Mouse (Mus musculus) mouse trophoblast stem cell (cell line): ENCODE data around the gene Pip5kl1.

Experiments
- in situ Hi-C, 2 experiments: fragments of 300-500 bp; cut with MseI, MboI; formaldehyde crosslinking; loops; 2 replicates in 1 of 2; 3 replicates in 1 of 2; pipeline ENCODE4 v1.15.1; 2025

Gene Pip5kl1

DNA sequence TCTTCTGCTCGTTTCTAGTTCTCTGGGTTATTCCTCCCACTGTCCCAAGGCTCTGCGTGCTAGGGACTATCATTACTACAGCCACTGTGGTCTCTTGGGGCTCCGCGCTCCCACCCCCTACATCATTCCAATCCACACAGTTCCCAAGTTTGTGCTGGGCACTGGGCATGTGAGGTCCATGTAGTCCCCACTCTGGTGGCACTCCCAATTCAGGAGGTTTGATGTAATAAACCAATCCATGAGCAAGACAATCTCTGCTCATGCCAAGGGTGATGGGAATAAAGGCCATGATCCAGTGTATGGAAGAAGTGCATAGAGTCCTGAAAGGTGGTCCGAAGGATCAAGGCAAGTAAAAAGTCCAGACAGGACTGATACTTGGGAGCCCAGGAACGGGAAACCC, at the start of gene Pip5kl1:
Gene Pip5kl1 (plus strand): TSS at position 301 of the 400 bp plus-strand sequence.
- in situ Hi-C loops, result no loop called here

DNA sequence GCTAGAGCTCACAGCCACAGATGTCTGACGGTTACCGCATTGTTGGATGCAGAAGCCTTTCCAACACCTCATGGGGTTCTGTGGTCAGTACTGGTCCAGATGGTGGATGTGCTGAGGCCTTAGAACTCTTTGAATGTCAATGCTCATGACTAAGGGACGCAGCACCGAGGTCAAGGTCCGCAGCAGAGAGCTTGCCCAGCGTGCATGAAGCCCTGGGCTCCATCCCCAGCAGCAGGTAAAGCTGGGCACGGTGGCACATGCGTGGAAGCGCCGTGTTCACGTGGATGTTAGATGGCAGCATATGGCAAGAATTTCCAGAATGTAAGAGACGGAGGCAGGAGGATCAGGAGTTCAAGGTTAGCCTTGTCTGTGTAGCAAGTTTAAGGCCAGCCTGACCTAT, 48.8 kb upstream of the Pip5kl1 start:
- in situ Hi-C loops, result no loop called here

DNA sequence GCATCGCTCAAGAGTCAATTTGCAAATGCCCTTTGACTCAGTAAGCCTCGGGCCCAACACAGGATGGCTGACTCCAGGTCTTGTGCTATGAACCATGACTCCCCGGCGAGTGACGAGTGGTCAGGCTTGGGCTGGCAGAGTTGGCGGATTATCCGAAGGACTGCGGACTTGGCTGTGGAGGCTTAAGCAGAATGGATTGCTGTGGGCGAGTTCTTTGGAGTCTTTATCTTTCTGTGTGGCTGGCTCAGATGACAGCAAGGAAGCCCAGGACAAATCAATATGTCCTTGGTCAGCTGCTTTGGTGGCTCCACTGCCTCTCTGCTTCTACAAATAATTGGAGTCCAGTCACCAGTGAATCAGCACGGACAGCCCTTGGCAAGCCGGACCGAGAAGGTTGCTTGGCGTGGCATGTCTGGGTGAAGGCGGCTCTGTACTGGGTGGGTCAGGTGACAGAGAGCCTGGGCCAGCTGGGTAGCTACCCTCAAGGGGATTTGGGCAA, 47.1 kb upstream of the Pip5kl1 start:
- in situ Hi-C loops, result no loop called here

DNA sequence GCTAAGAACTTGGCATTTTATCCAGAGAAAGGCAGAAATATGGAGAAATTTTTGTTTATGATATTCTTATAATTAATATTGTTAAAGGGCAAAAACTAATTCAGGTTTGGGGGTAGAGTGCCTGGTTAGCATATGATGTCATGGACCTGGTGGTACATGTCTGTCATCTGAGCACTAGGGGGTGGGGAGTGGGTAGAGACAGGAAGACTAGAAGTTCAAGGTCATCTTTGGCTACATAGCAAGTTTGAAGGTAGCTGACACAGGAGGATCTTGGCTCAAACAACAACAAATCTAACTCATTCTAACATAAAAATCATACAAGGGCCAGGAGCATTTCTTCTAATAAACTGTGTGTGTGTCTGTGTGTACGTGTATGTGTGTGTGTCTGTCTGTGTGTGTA, 46.3 kb upstream of the Pip5kl1 start:
- in situ Hi-C loops, result no loop called here

DNA sequence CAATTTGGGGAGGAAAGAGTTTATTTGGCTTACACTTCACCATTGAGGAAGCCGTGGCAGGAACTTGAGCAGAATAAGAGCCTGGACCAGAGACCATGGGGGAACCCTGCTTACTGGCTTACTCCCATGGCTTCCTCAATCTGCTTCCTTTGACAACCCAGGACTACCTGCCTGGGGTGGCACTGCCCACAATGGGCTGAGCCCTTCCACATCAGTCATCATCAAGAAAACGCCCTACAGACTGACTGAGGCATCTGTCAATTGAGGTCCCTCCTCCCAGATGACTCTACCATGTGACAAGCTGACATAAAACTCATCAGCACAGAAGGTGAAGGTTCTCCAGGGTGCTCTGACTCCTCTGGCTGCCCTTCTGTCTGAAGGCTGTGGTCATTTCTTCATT, 44.1 kb upstream of the Pip5kl1 start:
- in situ Hi-C loops, result no loop called here

DNA sequence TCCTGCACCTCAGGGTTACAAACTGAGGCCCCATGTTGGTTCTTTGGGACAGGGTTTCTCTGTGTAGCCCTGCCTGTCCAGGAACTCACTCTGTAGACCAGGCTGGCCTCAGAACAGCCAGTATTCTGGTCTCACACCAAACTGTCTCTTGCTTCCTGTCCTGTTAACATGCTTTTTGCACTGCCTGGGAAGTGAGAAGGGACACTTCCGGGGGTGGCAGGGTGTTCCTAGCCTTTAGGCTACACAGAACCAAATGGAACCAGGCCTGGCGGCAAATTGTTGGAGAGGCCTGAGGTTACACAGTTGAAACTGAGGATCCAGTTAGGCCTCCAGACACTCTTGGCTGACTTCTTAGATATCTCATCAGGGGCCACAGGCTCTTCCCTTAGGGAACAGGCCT, 41.4 kb upstream of the Pip5kl1 start:
- in situ Hi-C loops, result no loop called here

DNA sequence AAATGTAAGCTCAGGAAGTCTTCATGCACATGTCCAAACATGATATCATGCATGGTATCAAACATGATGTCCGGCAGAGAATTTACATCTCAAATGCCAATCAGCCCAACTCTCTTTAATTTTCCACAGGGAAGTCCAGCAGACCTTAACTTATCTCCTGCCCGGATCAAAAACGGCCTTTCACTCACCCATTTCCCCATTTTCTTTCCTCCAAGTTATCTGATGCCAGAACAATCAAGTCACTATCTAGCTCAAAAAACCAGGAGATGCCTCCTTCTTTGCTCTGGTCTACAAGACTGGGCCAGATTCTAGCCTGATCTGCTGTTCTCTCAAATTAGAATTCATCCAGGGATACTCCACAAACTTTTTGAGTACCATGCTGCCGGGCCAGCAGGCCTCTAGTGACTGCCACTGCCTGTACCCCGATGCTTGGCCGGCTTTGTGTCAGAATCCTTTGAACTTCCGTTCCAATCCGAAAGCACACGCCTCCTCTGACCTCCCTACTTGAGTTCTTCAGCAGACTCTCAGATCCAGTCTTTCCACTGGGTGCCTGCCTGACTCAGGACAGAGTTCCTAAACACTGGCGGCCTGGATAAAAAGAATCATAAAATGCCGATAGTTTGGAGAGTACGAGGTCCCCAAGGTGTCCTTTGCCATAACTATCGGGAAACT, 40.4 kb upstream of the Pip5kl1 start:
- in situ Hi-C loops, result no loop called here

DNA sequence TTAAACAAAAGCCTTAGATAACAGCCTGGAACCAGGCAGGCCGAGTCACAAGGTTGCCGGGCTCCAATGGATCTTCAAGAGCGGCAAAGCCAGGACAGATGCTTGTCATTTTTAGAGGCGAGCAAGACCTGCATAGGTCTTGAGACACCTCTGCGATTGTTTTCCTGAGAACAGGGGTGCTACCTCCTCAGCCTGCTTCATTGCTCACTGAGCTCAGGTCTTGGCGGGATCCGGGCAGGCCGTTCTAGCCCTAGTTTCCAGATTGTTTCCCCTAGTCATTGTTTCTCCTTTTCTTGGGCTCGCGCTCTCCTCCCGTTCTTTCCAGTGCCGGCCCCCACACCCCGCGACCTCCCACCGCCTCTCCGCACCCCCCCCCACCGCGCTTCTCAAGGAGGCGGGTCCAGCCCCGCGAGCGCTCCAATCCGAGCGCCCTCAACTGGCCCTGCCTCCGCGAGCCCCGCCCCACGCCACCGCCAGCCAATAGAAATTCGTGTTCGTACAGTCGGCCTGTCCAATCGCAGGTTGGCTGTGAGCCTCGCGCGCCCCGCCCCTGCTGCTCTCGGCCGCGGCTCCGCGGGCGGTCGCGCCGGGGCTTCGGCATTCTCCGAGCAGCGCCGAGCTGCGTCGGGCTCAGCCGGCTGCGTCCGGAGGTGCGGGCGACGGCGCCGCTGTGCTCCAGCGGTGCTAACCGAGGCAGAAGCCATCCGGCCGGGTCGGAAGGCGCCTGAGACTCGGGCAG, 39.7 kb upstream of the Pip5kl1 start, which contains the start of gene Fam102a:
Gene Fam102a (plus strand): TSS at position 600 of the 739 bp plus-strand sequence.
- in situ Hi-C loops, result no loop called here

DNA sequence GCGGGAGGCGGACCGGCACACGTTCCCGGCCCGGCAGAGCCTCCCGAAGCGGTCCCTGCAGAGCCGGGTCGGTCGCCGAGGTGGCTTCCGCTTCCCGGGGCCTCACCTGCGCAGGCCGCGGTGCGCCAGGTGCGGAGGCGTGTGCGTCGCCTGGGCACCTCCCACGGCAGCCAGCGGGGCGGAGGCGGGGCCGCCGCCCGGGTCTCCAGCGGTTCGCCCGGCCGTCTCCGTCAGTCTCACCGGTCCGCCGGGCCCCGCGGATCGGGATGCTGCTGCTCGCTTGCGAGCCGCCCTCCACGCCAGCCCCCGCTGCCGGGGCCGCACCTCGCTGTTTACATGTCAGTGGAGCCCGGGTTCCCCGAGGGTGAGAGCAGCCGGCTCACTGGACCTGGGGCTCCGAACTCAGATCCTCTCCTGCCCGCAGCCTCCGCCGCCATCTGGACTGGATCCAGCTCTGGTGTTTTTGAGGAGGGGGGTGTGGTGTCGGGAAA, 39.1 kb upstream of the Pip5kl1 start:
- in situ Hi-C loops, result no loop called here

DNA sequence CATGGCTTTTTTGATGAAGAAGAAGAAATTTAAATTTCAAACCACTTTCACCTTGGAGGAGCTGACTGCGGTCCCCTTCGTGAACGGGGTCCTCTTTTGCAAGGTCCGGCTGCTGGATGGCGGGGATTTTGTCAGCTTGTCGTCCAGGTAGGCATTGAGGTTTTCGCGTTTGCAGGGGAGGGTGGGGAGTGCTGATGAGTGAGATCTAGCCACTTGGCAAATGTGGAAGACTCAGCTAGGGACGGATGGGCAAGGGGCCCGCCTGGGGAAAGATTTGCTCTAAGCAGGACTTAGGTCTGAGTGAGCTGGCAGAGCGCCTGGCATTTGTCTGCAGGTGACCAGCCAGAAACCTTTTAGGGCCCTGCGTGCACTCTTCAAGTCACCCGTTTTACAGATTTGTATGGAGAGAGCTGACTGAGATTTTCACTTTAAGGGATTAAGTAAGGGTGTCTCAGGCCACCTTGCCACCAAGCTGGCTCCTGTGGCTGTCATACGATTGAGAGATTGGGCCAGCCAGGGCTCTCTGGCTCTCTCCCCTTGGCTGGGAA, 38.4 kb upstream of the Pip5kl1 start:
- in situ Hi-C loops, result no loop called here

DNA sequence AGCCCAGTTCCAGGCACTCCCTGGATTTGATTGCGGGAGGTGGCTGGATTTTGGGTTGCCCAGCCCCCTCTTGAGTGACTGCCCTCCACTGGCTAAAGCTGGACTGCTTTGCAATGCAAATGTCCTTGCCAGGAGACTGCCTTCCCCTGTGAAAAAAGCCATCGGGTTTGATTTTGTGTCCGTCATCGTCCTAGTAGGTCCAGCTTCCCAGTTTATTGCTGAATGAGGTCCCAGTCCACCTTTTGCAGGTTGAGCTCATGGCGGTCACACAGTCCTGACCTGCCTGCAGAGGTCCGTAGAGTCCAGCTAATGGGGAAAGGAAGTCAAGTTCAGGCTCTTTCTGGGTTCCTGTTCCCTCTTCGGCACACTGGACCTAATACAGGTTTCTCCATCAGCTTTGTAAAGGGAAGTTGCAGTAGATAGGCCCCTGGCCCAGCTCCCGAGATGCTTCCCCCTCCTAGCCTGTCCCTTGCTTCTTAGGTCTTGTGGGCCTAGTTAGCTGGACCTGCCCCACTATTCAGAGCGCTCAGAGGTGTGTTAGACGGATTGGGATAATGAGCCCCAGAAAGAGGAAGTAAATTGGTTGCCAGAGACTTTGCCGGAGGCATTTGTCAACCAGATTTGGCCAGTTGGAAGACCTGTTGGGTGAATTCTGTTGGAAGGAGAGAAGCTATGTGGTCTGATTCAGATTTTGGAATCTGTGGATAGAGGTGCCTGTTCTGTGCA, 37.8 kb upstream of the Pip5kl1 start:
- in situ Hi-C loops, result no loop called here

DNA sequence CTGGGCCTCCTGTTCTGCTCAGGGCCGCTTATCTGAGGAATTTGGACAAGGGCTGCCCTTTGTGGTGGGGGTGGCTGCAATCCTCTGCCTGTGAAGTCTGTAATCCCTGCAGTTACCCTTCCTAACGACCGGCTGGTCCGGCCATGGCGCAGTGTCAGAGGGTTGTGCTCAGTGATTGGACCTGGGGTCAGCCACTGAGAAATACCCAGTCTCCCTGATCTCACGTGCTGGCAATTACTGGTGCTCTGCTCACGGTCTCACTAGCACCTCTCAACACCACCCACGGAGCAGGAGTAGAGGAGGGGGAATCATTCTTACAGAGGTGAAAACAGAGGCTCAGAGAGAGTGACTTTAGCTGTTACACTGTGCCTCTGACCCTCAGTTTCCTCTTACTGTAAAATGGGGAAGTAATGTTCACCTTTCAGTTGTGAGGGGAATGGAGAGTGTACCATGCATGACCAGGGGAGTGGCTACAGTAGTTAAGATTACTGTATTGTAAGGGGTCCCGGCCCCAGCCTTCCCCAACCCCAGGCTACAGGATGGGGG, 37.2 kb upstream of the Pip5kl1 start:
- in situ Hi-C loops, result no loop called here

DNA sequence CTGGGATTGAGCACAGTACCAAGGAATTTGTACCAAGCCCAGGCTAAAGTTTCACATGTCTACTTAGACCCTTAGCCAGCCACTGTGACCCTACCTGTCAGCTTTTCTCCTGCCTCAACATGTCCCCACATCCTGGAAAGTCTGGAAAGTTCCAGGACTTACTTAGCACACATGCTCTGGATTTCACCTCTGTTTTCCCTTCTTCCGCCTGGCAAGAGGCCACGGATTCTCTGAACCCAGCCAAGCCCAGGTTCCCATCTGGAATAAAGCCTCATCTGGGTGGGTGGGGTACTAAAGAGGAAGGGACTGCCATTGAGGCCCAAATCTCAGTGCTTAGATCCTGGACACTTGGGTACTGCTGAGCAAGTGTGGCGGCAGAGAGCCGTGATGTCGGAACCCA, 36.7 kb upstream of the Pip5kl1 start:
- in situ Hi-C loops, result no loop called here

DNA sequence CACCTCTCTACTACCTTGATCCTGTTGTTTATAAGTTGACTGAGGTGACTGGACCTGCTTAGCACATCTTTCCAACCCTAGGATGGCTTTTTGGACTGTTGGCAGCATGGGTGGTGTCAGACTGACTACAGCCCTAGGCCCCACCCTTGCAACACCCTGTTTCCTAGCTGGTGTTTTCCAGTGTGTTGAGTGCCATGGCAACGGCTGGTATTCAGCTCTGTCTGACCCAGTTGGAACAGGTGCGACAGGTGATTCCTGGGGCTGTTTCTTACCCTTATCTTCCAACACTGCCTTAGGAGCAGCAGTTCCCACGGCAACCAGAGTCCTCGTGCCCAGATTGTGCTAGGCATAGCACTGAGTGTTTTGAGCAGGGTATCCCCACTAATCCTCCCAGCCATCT, 36.1 kb upstream of the Pip5kl1 start:
- in situ Hi-C loops, result no loop called here

DNA sequence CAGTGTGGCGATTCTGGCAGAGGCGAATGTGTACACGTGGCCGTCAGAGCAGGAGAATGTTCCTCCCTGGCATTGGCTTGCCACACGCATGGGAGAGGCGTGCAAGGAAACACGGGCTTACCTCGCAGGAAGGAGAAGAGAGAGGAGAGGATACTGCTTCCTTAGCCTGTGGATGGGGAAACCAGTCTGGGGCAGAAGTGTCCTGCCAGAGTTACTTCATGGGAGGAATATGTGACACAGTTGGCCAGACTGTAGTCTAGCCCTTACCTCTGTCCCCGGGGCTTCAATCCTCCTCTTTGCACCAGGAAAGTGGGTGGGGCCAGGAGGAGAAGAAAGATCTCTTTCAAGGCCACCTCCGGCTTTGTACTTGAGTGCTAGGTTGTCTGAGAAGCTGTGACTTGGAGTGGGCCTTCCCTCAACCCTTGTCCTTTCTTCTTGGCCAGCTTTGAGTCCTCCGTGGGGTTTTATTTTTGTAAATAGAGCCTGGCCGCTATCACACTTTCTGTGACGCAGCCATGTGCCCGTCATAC, 35.1 kb upstream of the Pip5kl1 start:
- in situ Hi-C loops, result no loop called here

DNA sequence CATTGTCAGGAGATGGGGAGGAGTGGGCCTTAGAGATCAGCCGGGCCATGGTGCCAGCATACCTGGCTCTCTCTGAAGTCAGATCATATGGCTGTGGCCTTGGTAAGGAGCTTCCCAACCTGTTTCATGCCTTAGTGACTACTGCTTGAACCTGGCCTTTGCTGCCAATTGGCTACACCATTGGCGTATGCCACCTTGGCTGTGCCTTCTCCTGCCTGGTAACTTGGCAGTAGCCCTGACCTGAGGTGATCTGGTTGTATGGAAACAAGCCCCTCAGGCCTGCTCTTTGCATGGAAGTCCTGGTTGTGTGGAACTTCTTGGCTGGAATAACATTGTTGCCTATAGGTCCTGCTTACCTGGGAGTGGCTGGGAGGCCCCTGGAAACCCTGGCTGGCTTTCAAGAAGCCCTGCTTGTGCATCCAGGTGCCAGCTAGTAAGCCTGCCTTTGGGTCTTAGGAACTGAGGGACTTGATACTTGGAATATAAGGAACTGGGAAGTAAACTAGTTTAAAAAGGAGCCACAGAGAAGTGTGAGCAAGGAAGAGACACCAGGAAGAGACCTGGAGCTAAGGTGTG, 33.2 kb upstream of the Pip5kl1 start:
- in situ Hi-C loops, result no loop called here

DNA sequence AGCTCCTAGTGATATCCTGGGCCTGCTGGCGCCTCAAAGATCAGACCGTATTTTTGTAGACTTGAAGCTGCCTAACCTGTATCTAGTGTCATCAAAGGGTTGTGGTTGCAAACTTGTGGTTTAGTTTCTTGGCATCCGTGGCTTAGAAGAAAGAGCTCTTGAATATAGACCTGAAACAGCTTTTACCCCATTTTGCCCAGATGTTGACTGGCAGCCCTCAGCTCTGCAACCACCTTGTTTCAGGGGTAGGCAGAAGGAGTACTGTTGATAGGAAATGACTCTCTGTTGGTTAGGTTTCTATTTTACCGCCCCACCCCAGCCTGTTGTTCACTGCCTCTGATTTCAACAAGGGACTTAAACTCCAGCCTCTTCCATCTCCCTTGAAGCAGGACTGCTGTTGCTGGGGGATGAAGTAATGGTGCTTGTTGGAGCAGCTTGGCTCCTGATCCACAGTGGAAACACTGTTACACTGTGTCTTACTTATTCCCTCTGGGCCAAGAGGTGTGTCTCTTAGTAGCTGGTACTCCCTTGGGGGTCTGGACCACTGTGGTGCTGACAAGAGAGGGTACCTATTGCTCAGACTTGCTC, 32.5 kb upstream of the Pip5kl1 start:
- in situ Hi-C loops, result no loop called here

DNA sequence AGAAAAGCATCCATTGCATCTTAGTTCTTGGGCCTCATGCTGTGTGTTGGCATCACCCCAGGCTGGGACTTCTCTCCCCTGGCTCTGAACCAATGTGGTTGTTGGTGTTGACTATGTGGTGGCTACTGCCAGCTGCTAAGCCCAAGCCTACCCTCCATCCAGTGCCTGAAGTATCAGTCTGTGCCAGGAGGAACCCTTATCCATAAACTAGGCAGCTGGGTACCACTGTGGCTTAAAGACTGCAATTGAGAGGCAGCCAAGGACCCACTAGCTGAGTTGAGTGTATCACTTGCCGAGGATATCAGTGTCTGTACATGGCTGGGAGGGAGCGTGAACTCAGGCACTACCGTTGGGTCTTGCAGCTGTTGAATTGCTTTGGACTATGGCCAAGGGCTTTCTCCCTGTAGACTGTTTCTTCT, 31.6 kb upstream of the Pip5kl1 start:
- in situ Hi-C loops, result no loop called here

DNA sequence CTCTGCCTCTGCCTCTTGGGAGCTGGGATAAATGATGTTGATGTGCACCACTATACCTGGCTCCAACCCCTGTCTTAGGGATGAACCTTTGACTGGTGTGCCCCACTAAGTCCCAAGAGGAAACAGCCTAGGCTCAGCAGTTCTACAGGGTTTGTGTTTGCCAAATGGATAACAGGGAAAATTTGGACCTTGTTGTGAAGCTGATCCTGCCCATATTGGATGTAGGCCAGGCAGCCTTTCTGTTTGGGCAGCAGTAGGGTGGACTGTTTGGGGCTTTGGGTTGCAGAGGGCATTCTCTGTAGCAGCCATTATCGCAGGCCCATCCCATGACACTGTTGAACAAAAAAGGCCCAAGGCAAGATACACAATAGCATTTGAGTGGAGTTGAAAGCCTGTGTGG, 27.6 kb upstream of the Pip5kl1 start:
- in situ Hi-C loops, result no loop called here

DNA sequence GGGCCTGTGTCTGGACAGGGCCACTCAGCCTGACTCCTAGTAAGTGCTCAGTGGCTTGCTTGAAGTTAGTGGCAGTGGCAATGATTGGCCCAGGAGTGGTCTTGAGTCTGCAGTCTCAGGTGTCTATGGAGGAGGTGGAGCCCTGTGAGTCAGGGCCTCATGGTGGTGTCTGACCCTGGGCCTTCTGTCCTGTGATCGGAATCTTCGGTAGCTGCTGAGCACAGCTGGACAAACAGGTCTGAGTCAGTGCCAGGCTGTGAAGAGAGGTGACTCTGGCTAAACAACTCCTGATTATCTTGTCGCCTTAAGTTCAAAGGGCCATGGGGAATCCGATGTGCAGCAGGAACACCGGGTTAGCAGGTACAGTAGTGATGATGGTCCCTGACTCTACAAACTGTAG, 27.2 kb upstream of the Pip5kl1 start:
- in situ Hi-C loops, result no loop called here
